Mouse (Mus musculus): ENCODE results near the gene Kng1.

GRCm38 (mm10) chr16:23106121-23106520 is 48.5 kb downstream of the Kng1 start:
- TF ChIP-seq ZC3H11A (IDR thresholded peaks at IDR 0.05; ENCODE audit: low read depth, low read length) (no peak), ZMIZ1 (IDR thresholded peaks at IDR 0.05; ENCODE audit: low read depth, low read length) (no peak), POLR2A (IDR thresholded peaks at IDR 0.05; ENCODE audit: control insufficient read depth in 1 of 2, insufficient read depth in 1 of 2, low read depth in 1 of 2, low read length in 2 of 2, poor library complexity in 1 of 2) (no peak; a peak in 1 of 4 replicates), POLR2AphosphoS2 (IDR thresholded peaks at IDR 0.05; ENCODE audit: low read length) (no peak), EP300 (IDR thresholded peaks at IDR 0.05; ENCODE audit: low read depth in 1 of 2, low read length in 2 of 2) (no peak), ZNF384 (IDR thresholded peaks at IDR 0.05; ENCODE audit: low read depth, low read length) (no peak), CTCF (IDR thresholded peaks at IDR 0.05 in 2 of 3, conservative IDR thresholded peaks at IDR 0.05 in 1 of 3; ENCODE audit: control insufficient read depth in 1 of 3, insufficient read depth in 1 of 3, low read depth in 2 of 3, low read length in 3 of 3, poor library complexity in 1 of 3, severe bottlenecking in 1 of 3) (no peak), USF1 (IDR thresholded peaks at IDR 0.05; ENCODE audit: low read depth, low read length) (no peak), MAZ (IDR thresholded peaks at IDR 0.05; ENCODE audit: low read depth, low read length) (no peak), HCFC1 (IDR thresholded peaks at IDR 0.05; ENCODE audit: low read depth, low read length) (no peak)
